Mouse (Mus musculus) midbrain, embryonic 15.5 days (tissue): ENCODE data around the gene Gm5414. TPM values are rescaled to one million over a fixed set of nuclear protein-coding genes. Genes with fewer than 3 reads are reported as not detected.

Experiments
- ATAC-seq: fragments of 200-750 bp; cut with Nextera tagmentation; replicated peaks from 2 replicates; pipeline ENCODE4 v1.8.0; 2017; ENCODE audit warnings: moderate TSS enrichment
- H3K27ac ChIP-seq: fragments of 300-500 bp; sonication (generic); 2 replicates; pipeline ENCODE4 v1.5.1; 2015; ENCODE audit warnings: mild to moderate bottlenecking, inconsistent platforms
- H3K27me3 ChIP-seq: fragments of 300-500 bp; sonication (generic); replicated peaks from 2 replicates; pipeline ENCODE4 v1.6.1; 2015; ENCODE audit warnings: inconsistent platforms
- H3K36me3 ChIP-seq: fragments of 300-500 bp; sonication (generic); replicated peaks from 2 replicates; pipeline ENCODE4 v1.6.1; 2015; ENCODE audit warnings: inconsistent platforms
- H3K4me1 ChIP-seq: fragments of 300-500 bp; sonication (generic); 2 replicates; pipeline ENCODE4 v1.6.1; 2015; ENCODE audit warnings: inconsistent platforms
- H3K4me2 ChIP-seq: fragments of 300-500 bp; sonication (generic); 2 replicates; pipeline ENCODE4 v1.6.1; 2015; ENCODE audit warnings: inconsistent platforms, mild to moderate bottlenecking, moderate library complexity
- H3K4me3 ChIP-seq: fragments of 300-500 bp; sonication (generic); 2 replicates; pipeline ENCODE4 v1.5.1; 2015; ENCODE audit warnings: mild to moderate bottlenecking, inconsistent platforms
- H3K9ac ChIP-seq: fragments of 300-500 bp; sonication (generic); 2 replicates; pipeline ENCODE4 v1.6.1; 2015; ENCODE audit warnings: mild to moderate bottlenecking, inconsistent platforms
- H3K9me3 ChIP-seq: fragments of 300-500 bp; sonication (generic); 2 replicates; pipeline ENCODE4 v1.6.1; 2016; ENCODE audit warnings: inconsistent platforms
- whole genome bisulfite sequencing: fragments of 180-500 bp; shearing (Covaris S2); methylation state at CpG from one replicate; pipeline ENCODE4 v1.1.7; 2015; ENCODE audit warnings: mixed read lengths; 5-methylcytosine and 5-hydroxymethylcytosine counted together
- polyA plus RNA-seq: library from polyadenylated mRNA; unstranded; fragments of >200 nt; fragmentation: Nextera tagmentation; extraction: Ambion mirVana; gene quantifications from 2 replicates; pipeline ENCODE4 v1.2.1, GENCODE M21; 2015

Gm5414 gene
- polyA plus RNA-seq: not detected in 2 replicates

DNA sequence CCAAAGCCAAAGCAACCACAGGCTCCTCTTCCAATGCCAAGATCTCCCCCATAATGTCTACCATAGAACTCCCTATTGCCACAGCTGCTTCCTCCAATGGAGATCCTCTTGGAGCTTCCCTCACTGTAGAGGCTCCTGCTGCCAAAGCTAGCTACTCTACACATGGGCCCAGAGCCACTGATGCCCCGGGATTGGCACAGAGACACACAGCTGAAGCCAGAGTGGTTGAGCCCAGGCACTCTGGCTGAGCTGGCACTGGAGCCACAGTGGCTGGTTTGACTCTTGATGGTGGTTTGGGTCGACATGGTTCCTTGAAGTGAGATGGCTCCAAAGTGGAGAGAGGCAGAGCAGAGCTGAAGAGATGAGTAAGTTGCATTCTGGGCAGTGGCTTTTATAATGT is at the start of gene Gm5414:
Gm5414 (minus strand) TSS at position 305 of the 400 bp plus-strand sequence.
- H3K9ac ChIP-seq: no peak within 1 kb of the TSS
- no peaks in the 10 kb centered on the region for H3K36me3 ChIP-seq
- ATAC-seq: no peak
- H3K9me3 ChIP-seq: no peaks in the 10 kb centered on the region
- H3K4me2 ChIP-seq: no peak within 1 kb of the TSS
- H3K27ac ChIP-seq: no peak within 1 kb of the TSS
- no peaks in the 10 kb centered on the region for H3K27me3 ChIP-seq
- no peak within 1 kb of the TSS for H3K4me3 ChIP-seq
- H3K4me1 ChIP-seq: no peaks in the 10 kb centered on the region
- 78% methylated on average over 2 of the region's 2 CpGs for WGBS

- H3K9ac ChIP-seq: no peak overlapping the region
- ATAC-seq: no peak
- 90% methylated on average over 1 of the region's 1 CpGs for WGBS
Observed at GRCm38 (mm10) chr15:101675978-101676377, 48.0 kb upstream of the Gm5414 start.

GRCm38 (mm10) chr15:101652736-101653265 is 24.8 kb upstream of the Gm5414 start:
- Histone ChIP-seq H3K4me1 (no peaks in the 10 kb centered on the region), H3K27me3 (no peaks in the 10 kb centered on the region), H3K4me3 (no peak overlapping the region), H3K9ac (no peak overlapping the region), H3K4me2 (no peak overlapping the region), H3K27ac (no peak overlapping the region), H3K36me3 (no peaks in the 10 kb centered on the region), H3K9me3 (no peaks in the 10 kb centered on the region)
- WGBS: 82% methylated on average over 5 of the region's 5 CpGs
- ATAC-seq: no peak

More at GRCm38 (mm10) chr15:101675978-101676377, 48.0 kb upstream of the Gm5414 start:
- Histone ChIP-seq H3K27ac (no peak overlapping the region), H3K4me1 (no peaks in the 10 kb centered on the region), H3K36me3 (no peaks in the 10 kb centered on the region), H3K4me3 (no peak overlapping the region), H3K4me2 (no peak overlapping the region), H3K9me3 (no peaks in the 10 kb centered on the region), H3K27me3 (no peaks in the 10 kb centered on the region)

- Histone ChIP-seq H3K27me3 (no peaks in the 10 kb centered on the region), H3K4me2 (no peak within 1 kb of the TSS), H3K4me3 (no peak within 1 kb of the TSS), H3K9me3 (no peaks in the 10 kb centered on the region), H3K27ac (no peak within 1 kb of the TSS), H3K36me3 (no peaks in the 10 kb centered on the region), H3K9ac (no peak within 1 kb of the TSS), H3K4me1 (no peaks in the 10 kb centered on the region)
- ATAC-seq: no peak
- WGBS: 77% methylated on average over 3 of the region's 3 CpGs
Observed at GRCm38 (mm10) chr15:101647280-101647679, 19.3 kb upstream of the Gm5414 start, which contains the start of gene Gm5478. Gene Gm5478, minus strand, starts transcription at chr15:101647380.

GRCm38 (mm10) chr15:101599123-101599522 is 28.9 kb downstream of the Gm5414 start:
- no peak overlapping the region for H3K4me2 ChIP-seq
- WGBS: 66% methylated on average over 6 of the region's 6 CpGs
- no peaks in the 10 kb centered on the region for H3K9me3 ChIP-seq

DNA sequence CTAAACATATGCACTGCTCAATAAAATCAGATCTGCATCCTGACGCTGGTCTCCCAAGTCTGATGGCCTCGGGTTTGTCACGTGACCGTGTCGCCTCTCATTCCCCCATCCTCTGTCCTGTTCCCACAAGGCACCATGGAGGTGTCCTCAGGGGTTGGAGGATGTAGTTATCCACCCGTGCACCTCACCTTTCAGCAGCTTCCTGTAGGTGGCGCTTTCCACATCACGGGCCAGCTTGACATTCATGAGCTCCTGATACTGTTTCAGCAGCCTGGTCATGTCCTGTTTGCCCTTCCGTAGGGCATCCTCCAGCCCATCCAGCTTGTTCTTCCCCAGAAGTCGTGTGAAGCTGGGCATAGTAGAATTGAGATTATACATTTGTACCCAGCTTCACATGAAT is 39.8 kb downstream of the Gm5414 start:
- Histone ChIP-seq H3K4me1 (no peaks in the 10 kb centered on the region), H3K27ac (no peak overlapping the region), H3K9me3 (no peaks in the 10 kb centered on the region), H3K9ac (no peak overlapping the region), H3K4me3 (no peak overlapping the region), H3K4me2 (no peak overlapping the region), H3K36me3 (no peaks in the 10 kb centered on the region), H3K27me3 (no peaks in the 10 kb centered on the region)
- ATAC-seq: no peak
- WGBS: 81% methylated on average over 10 of the region's 10 CpGs

More at GRCm38 (mm10) chr15:101599123-101599522, 28.9 kb downstream of the Gm5414 start:
- ATAC-seq: no peak
- H3K4me1 ChIP-seq: no peaks in the 10 kb centered on the region
- H3K4me3 ChIP-seq: no peak overlapping the region
- no peaks in the 10 kb centered on the region for H3K27me3 ChIP-seq
- H3K36me3 ChIP-seq: no peaks in the 10 kb centered on the region
- H3K27ac ChIP-seq: no peak overlapping the region
- H3K9ac ChIP-seq: no peak overlapping the region

- Histone ChIP-seq H3K4me2 (no peak overlapping the region), H3K4me3 (no peak overlapping the region), H3K36me3 (no peaks in the 10 kb centered on the region), H3K27ac (no peak overlapping the region), H3K27me3 (no peaks in the 10 kb centered on the region), H3K4me1 (no peaks in the 10 kb centered on the region), H3K9me3 (no peaks in the 10 kb centered on the region), H3K9ac (no peak overlapping the region)
- no peak for ATAC-seq
- 50% methylated on average over 2 of the region's 2 CpGs for WGBS
Observed at GRCm38 (mm10) chr15:101584456-101584855, 43.5 kb downstream of the Gm5414 start.

DNA sequence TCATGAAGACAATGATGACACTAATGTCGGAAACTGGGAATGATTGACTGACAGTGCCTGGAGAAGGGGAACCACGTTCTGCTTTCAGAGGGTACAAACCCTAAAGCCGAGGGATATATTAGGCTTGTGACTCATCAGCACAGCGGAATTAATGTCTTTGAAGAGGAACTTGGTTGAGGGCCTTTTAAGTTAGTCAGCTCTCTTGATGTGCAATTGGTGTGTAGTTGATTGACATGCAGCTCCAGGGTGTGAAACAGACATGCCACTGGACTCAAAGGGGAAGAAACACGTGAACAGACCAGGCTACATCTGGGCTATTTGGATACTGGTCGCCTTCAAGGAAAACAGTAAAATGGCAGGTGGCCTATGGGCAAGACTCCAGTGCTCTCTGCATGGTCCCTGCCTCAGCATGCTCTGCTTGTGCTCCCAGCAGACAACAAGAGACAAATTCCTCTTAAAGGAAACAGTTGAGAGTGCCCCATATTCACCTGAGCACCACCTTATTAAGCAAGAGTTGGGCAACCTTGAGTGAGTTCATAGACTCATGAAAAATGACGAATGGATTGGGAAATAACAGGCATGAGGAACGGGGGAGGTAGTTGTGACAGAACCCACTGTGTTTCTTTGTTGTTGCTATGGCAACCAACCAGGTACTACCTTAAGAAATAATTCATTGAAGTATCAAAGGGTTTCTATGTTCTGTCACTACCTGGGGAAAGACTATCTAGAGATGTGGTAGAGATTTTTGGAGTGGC is 44.6 kb downstream of the Gm5414 start:
- Histone ChIP-seq H3K27me3 (no peaks in the 10 kb centered on the region), H3K27ac (no peak overlapping the region), H3K9ac (no peak overlapping the region), H3K4me3 (no peak overlapping the region), H3K36me3 (no peaks in the 10 kb centered on the region), H3K4me2 (no peak overlapping the region), H3K4me1 (no peaks in the 10 kb centered on the region), H3K9me3 (no peaks in the 10 kb centered on the region)
- ATAC-seq: no peak
- WGBS: 80% methylated on average over 8 of the region's 8 CpGs

DNA sequence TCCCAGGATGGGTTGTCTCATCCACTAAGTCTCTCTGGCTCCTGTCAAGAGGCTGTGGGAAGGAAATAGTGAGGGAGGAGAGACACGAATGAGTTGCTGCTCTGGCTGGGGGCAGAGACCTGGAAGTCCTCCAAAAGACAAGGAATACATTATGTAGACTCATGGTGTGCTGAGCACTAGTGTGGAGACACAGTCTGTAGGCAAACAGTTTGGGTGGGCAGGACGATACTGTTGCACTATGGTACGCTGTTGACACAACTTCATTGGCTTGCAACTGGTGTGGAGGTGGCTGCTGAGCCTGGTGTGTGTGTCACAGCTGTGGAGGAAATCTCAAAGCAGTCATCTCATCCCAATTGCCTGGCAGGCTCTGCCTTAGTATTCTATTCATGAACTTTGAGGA is 46.3 kb downstream of the Gm5414 start:
- ATAC-seq: no peak
- Histone ChIP-seq H3K9me3 (no peaks in the 10 kb centered on the region), H3K27me3 (no peaks in the 10 kb centered on the region), H3K4me1 (no peaks in the 10 kb centered on the region), H3K36me3 (no peaks in the 10 kb centered on the region), H3K4me2 (no peak overlapping the region), H3K27ac (no peak overlapping the region), H3K4me3 (no peak overlapping the region), H3K9ac (no peak overlapping the region)
- 71% methylated on average over 3 of the region's 3 CpGs for WGBS

GRCm38 (mm10) chr15:101575506-101575905 is 52.5 kb downstream of the Gm5414 start:
- H3K27me3 ChIP-seq: no peaks in the 10 kb centered on the region
- H3K4me1 ChIP-seq: no peaks in the 10 kb centered on the region
- H3K27ac ChIP-seq: no peak overlapping the region
- H3K4me3 ChIP-seq: no peak overlapping the region
- no peak overlapping the region for H3K4me2 ChIP-seq
- H3K9me3 ChIP-seq: no peaks in the 10 kb centered on the region
- 88% methylated on average over 5 of the region's 5 CpGs for WGBS
- ATAC-seq: no peak
- no peaks in the 10 kb centered on the region for H3K36me3 ChIP-seq
- no peak overlapping the region for H3K9ac ChIP-seq
